Mouse (Mus musculus): ENCODE data around the gene Dll4. TPM values are rescaled to one million over a fixed set of nuclear protein-coding genes. Genes with fewer than 3 reads are reported as not detected.
A peak's percentile ranks its signal among the peaks of the same experiment; 100 is the strongest.

Gene Dll4
- 10 to 100 TPM; 12.6 to 12.9 TPM for total RNA-seq (2021)
- long read RNA-seq, experiment 1, transcript Dll4-201 (11 exons, 3,747 nt) = major isoform, 18 of 23 reads
- long read RNA-seq, experiment 1, partial matches to known transcripts = 4 of 23 reads
- long read RNA-seq, experiment 1, other reads (novel, unspliced or antisense) = 1 of 23 reads
- long read RNA-seq, experiment 2, transcript Dll4-201 (11 exons, 3,747 nt) = major isoform, 25 of 27 reads
- long read RNA-seq, experiment 2, partial matches to known transcripts = 0 of 27 reads
- long read RNA-seq, experiment 2, other reads (novel, unspliced or antisense) = 2 of 27 reads

DNA sequence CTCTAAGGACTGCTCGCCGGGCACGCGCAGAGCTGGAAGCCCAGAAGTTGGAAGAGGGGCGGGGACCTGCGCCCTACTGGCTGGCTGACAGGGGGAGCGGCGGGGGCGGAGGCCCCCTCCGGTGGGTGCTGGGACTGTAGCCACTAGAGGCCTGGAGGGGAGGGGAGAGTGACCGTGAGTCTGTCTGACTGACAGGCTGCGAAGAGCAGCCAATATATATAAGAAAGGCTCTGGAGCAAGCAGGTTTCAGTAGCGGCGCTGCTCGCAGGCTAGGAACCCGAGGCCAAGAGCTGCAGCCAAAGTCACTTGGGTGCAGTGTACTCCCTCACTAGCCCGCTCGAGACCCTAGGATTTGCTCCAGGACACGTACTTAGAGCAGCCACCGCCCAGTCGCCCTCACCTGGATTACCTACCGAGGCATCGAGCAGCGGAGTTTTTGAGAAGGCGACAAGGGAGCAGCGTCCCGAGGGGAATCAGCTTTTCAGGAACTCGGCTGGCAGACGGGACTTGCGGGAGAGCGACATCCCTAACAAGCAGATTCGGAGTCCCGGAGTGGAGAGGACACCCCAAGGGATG, at the start of gene Dll4:
Dll4 (plus strand) TSS at position 217 of the 576 bp plus-strand sequence.
- peak; percentile 44 for DNase-seq

DNA sequence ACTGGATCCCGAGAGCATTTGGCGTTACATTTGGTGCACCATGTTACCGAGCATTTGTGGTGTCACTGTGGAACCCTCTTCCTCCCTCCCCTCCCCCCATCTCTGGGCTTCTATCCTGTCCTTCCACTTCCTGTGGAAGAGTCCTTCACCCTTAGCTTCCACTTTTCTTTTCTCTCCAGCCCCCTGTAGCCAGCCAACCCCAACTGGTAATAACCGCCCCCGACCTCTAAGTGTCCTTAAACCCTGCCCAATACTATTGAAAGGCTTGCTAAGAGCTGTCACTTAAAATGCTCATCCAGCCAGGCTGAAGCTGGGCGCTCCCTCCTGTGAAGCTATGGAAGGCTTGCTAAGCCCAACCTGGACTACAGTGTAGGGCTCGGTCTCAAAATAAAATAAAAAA, 48.7 kb upstream of the Dll4 start:
- no peak for DNase-seq

DNA sequence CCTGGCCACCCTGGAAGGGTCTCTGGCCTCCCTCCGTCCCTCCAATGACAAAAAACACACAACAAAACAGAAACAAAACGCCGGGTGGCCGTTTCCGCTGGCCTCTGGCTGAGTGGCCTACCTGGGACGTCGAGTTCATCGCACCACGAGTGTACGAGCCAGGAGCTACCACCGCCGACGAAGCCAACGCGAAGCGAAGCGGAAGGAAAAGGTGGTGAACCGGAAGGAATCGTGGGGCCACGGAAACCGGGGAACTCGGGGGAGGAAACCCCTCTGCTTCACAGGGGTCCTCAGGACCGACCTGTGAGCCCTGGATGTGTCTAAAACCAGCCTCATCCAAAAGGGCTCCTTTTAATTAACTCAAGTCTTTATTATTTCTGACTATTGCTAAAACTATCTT, 47.8 kb upstream of the Dll4 start:
- no peak for DNase-seq

DNA sequence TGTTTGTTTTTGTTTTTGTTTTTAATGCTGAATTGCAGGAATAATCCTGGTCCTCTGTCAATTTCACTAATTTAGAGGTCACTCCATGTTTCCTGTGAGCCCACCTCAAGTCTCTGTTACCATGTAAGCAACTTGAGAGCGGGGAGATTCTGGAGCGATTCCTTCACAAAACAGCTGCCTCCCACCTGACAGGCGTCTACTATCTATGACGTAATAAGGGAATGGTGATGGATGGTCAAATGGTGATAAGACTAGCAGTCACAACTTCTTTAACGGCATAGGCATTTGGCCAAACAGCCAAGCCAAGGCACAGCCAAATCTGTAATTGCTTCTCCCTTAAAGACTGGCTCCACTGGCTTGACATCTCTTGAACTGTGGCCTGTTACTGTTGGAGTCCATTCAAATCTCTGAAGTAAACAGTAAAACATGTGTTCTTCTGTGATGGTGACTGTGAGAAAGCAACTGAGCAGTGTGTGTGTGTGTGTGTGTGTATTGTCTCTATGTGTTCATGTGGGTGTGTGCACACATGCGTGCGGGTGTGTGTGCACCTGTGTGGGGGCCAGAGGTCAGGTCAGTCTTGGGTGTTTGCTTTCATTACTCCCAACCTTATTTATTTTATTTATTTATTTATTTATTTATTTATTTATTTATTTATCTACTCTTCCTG, 43.6 kb upstream of the Dll4 start:
- DNase-seq = no peak

DNA sequence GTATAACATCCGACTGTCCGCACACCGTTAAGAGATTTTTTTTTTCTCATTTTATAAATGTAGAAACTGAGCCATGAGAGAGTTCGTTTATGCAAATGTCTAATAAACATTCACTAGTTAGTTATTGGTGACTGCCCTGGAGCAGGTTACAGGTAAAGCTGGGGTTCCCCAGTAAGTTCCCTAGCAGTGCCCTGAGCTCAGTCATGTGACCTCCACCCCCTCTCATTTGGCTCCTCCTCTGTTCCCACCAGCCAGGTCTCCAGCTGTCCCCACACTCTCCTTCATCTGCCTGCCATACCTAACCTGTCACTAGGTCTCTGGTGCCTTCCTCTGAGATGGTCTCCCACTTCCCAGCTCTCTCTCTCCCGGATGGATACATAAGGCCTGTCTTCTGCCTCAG, 38.2 kb upstream of the Dll4 start:
- DNase-seq = no peak

DNA sequence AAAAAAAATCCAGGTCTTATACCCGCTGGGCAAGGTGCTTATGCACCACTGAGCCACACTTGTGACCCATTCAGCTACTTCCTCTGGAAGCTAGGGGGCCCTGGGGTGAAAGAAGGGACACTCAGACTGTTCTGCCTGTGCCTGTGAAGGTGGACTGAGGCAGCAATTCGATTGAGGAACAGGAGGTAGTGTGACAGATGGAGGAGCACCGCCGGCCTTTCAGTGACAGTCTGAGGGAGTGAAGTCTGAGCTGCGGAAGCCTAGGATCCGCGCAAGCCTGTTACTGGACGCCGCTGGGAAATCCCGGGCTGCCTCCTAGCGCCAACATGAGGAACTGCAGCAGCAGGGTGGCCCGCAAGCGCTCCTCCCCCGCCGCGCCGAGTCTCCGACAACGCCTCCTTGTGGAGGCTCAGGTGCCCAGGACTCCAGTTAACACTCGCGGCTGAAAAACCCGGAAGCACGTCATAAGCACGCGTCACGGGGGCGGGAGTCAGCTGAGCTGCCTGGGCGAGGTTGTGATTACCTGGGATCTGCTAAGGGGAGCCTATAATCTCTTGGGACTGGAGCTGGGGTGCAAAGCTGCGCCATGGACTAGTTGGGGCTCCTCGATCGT, 37.2 kb upstream of the Dll4 start, which contains the start of gene Vps18:
Vps18 (plus strand) TSS at position 471 of the 613 bp plus-strand sequence.
- peak; percentile 97 for DNase-seq

DNA sequence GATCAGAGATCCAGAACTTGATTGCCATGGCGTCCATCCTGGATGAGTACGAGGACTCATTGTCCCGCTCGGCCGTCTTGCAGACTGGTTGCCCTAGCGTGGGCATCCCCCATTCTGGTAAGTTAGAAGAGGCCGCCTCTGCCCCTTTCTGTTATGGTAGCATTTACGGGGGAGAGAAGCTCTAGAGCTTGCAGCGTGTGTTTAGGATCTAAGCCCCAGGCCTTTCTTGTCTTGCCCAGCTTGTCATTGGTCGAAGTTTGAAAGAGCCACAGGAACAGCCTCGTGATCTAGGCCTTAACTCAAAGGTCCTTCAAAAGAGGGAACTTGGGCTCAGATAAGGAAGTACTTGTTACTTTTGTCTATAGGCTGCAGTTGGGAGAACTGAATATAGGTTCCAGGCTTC, 36.6 kb upstream of the Dll4 start:
- no peak for DNase-seq

DNA sequence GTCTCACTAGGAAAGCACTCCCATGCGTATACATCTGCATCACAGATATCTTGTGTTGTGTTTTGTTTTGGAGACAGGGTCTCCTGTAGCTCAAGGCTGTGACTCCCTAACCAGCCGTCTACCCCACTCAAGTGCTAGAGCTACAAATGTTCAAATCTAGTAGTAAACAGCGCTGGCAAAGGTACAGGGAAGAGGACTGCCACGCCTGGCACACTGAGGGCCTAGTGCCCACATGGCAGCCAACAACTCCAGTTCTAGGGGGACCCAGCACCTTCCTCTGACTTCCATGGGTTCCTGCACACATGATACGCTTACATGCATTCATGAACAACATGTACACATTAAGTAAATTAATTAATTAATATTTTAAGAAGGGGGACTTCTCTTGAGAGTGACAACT, 33.3 kb upstream of the Dll4 start:
- DNase-seq = no peak

DNA sequence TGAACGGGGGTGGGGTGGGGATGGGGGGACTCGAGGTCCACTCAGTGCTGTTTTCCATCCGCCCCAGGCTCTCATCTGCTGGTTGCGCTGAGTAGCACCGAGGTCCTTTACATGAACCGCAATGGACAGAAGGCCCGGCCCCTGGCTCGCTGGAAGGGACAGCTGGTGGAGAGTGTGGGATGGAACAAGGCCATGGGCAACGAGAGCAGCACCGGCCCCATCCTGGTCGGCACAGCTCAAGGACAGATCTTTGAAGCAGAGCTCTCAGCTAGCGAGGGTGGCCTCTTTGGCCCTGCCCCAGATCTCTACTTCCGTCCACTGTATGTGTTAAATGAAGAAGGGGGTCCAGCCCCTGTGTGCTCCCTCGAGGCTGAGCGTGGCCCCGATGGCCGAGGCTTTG, 32.7 kb upstream of the Dll4 start:
- DNase-seq = no peak

DNA sequence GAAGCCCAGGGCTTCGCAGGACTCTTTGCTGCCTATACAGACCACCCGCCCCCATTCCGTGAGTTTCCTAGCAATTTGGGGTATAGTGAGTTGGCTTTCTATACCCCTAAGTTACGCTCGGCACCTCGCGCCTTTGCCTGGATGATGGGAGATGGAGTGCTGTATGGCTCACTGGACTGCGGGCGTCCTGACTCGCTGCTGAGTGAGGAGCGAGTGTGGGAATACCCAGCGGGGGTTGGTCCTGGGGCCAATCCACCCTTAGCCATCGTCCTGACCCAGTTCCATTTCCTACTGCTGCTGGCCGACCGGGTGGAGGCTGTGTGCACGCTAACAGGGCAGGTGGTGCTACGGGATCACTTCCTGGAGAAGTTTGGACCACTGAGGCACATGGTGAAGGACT, 32.3 kb upstream of the Dll4 start:
- DNase-seq = no peak

DNA sequence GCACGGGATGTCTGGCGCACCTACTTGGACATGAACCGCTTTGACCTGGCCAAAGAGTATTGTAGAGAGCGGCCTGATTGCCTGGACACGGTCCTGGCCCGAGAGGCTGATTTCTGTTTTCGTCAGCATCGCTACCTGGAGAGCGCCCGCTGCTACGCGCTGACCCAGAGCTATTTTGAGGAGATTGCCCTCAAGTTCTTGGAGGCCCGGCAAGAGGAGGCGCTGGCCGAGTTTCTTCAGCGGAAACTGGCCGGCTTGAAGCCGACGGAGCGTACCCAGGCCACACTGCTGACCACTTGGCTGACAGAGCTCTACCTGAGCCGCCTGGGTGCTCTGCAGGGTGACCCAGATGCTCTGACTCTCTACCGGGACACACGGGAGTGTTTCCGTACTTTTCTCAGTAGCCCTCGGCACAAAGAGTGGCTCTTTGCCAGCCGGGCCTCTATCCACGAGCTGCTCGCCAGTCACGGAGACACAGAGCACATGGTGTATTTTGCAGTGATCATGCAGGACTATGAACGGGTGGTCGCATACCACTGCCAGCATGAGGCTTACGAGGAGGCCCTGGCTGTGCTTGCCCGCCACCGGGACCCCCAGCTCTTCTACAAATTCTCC, 31.7 kb upstream of the Dll4 start:
- no peak for DNase-seq

DNA sequence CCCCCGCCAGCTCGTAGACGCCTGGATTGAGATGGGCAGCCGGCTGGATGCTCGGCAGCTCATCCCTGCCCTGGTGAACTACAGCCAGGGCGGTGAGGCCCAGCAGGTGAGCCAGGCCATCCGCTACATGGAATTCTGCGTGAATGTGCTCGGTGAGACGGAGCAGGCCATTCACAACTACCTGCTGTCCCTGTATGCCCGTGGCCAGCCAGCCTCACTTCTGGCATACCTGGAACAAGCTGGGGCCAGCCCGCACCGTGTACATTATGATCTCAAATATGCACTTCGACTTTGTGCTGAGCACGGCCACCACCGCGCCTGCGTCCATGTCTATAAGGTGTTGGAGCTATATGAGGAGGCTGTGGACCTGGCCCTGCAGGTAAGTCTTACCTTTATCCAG, 31.2 kb upstream of the Dll4 start:
- DNase-seq = no peak

DNA sequence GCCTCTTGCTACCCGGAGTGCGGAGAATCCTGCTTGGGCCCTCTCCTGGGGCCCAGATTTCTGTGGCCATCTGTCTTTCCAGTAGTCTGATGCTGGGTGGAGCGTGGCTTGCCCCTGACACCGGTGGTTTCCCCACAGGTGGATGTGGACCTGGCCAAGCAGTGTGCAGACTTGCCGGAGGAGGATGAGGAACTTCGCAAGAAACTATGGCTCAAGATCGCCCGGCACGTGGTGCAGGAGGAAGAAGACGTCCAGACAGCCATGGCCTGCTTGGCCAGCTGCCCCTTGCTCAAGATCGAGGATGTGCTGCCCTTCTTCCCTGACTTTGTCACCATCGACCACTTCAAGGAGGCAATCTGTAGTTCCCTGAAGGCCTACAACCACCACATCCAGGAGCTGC, 28.8 kb upstream of the Dll4 start:
- no peak for DNase-seq

DNA sequence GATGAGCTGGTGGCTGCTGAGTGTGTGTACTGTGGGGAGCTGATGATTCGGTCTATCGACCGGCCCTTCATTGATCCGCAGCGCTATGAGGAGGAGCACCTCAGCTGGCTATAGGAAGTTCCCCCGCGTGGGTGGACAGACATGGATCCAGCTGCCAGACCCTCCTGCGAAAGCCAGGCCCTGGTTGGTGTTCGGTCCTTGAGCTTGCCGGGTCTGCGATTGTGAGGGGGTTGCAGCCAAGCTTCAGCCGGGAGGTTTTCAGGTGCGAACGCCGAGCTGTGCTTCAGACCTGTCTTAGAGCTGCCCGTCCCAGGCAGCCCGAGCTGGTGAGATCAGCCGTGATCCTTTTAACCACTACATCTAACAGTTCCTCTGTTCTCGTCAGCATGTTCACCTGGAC, 28.1 kb upstream of the Dll4 start:
- no peak for DNase-seq

DNA sequence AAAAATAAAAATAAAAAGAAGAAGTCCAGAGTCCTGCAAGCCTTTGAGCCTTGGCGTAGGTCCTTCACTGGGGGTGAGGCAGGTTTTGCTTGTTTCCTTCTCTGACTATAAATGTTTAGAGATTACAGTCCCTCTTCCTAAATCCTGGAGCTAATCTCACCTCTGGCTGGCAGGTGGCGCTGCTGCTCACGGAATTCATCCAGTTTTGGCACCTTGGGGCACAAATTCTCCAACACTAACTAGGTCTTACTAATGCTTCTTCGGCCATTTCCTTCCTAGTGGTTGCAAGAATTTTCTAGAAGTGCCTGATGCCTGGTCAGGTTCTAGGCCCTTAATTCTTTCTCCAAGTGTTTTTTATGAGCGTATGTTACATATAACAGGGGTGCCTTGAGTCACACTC, 27.3 kb upstream of the Dll4 start:
- peak; percentile 61 for DNase-seq

DNA sequence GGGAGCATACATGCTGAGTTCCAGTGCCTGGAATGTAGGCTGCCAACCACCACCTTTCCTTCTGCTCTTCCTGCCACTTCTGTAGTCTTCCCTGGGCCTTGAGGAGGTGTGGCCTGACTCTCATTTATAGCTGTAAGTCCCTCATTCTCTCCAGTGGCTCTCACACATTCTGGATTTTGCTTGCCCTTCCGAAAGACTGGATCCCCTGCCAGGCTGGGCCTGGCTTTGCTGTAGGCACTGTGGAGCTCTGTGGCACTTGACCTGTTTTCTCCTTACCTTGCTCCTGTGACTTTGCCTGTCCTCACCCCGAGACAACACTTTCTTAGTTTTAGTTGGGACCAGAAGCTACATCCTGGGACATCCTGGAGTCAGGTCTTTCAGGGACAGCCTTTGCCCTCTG, 26.7 kb upstream of the Dll4 start:
- no peak for DNase-seq

DNA sequence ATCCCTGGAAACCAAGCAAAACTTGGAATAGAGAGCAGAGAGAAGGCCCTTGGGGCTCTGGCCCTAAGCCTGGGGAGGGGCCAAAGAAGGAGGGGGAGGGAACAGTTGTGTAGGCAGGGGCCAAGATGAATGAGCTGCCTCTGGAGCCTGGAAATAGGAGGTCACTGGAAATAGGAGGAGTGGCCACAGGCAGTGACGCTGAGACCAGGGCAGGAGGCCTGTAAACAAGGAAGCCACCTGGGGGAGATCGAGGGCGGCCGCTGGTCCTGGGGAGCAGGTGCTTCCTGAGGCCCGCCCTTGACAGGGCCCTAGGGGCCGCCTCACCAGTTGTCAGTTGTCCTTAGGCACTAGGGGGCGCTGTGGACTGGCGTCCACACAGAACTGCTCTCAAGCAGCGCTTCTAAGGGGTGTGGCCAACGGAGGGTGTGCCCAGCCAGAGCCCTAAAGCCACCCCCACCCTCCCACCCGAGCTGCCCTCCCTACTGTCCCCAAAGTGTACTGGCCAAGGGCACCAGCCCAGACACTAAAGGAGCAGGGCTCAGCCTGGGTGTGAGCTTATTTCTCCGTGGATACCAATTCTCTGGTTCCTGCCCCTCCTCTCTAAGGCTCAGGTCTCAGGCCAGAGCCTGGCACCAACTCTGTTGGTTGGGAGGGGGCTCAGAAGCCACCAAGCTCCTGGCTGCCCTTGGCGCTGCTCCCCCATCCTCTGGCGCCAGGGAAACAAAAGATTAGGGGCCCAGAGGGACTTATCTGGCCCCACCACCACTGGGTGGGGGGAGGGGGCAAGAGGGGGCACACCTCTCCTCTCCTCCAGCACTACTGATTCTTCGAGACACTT, 25.4 kb upstream of the Dll4 start:
- DNase-seq = peak; percentile 89

DNA sequence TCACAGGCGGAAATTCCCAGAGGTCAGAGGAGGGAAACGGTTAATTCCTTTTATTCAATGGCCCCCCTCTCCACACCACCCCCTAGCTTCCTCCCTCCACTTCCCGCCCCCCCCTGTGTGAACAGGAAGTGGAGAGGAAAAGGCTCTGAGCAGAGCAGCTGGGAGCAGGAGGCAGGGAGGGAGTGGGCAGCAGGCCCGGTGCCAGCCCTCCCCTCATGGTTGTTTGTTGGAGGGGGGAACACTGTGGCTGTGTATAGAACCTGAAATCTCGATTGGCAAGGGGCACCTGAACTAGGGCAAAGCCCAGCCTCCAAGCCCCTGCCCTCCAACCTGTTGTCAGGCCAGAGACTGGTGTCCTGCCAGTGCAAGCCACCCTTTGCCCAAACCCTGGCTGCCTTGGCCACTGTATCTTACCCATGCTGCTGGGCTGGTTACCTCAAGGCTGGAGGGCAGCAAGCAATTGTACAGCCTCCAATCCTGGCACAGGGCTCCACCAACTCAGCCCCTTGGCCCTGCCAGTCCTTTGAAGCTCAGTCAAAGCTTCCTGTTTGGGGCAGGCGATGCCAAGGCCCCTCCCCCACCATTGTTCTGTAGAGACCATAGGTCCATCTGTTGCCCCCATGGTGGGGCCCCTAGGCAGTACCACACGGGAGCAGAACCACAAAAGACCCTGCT, 24.6 kb upstream of the Dll4 start:
- DNase-seq = no peak

DNA sequence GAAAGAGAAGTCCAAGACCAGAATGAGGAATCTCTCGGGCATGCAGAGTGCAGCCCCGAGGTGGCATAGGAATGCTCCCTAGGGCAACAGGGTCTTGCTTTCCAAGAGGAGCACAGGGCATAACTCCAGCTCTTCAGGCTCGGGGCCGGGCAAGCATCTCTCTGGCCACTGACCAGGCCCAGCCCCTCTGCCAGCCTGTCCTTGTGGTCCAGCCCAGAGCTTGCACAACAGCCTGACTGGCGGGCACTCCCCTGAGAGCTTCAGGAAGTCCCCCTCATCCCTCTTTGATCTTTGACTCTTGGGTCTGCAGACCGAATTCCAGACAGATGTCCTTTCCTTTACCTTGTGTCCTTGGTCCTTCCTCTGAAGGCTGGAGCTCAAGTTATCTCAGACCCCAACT, 22.7 kb upstream of the Dll4 start:
- no peak for DNase-seq

DNA sequence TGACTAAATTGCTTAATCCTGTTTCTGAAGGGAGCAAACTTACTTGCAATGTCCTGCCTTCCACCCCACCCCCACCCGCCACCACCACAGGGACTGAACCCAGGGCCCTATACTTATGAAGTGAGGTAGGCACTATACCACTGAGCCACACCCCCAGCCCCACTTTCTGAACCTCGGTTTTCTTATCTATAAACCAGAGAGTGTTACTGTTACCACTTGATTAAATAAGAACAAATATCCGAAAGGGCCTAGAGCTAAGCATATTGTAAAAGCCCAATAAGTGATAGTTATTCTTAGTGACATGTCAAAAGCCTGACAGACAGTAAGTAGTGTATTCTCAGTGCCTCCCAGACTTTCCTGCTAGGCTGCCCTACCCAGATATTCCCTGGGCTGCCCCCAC, 21.2 kb upstream of the Dll4 start:
- DNase-seq = no peak

DNA sequence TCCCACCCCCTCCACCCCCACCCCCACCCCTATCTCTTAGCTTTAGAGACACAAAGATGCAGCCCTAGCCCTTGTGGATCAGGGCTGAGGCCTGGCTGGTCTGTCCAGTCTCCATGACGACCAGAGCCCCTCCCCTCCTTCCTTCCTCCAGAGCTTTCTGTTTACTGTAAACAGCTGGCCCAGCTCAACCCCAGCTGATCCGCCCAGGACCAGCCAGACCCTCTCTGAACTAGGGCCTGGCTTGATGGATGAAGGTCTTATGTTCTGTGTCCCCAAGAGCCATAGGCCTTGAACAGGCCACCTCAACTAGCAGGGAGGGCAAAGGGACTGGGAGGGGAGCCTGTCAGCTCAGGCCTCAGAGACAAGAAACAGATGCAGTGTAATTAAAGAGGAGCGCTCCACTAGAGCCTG, 20.8 kb upstream of the Dll4 start:
- DNase-seq = no peak
